Mouse (Mus musculus) T-helper 17 cell (primary cell): Measurements from ENCODE around the gene Alyref.

ENCODE experiments used
- in situ Hi-C, 2 experiments: fragments of 300-600 bp; cut with MboI, MseI; formaldehyde crosslinking; loops; 1 replicate in 1 of 2; 2 replicates in 1 of 2; pipeline ENCODE4 v1.15.1; 2025; ENCODE audit warnings: high pct_unique_total_duplicates in 2 of 2

Alyref gene

DNA sequence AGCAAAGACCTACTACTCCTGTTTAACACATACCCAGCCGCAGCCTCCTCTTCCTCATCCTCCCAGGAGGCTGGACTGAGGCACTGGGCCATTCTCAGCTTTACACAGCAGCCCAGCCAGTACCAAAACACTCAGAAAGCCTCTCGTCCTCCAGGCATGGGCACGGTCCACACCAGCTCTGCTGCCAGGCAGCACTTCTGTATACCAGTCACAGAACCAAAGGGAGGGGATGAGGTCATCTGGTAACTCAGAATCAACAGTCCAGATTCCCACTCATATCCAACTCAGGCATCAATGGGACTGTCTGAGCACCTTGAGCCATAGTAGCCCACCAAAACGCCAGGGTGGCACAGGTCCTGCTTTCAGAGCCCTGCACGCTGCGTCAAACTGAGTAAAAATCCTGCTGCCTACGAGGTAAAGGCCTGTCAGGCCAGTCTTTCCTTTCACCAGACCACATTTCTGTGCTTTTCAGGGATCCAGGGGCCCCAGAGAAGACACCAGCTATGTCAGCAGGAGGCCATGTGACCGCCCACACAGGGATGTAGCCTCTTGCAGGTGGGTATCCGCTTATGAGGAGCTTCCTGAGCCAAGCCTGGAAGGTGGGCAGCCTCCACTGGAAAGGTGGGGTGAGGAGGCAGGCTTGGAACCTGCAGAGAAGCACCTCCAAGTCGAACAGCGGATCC, 28.8 kb upstream of the Alyref start:
- in situ Hi-C loops, result loop anchor here in 1 of 2 experiments (5.0 kb wide), 1 partner anchor 85 kb away; the partner anchor contains the start of genes Cenpx and Lrrc45

DNA sequence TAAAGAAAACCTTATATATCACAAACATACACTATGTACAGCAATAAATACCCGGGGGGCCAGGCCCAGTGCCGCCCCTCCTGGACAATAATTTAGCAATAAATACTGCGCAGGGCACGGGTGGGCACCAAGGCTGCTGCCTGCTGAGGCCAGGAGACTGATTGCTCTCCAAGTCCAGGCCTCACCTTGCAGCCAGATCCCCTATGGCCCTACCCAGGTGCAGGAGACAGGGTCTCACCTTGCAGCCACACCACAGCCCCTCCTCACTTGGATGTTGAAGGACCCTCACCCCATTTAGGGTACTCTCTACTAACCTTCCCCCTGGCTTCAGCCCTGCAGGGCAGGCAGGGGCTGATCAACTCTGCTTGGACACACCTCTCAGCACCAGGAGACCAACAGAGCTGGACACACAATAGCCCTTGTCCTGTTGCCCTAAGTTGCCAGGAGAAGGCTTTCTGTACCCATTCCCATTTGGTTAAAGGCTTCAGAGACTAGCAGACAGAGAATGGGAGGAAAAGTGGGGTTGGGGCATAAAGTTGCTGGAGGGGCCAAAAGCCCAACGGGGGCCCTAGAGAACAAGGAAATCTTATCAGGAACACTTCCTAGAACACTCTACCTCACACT, 27.1 kb upstream of the Alyref start, which contains the start of gene Sirt7:
TSS of gene Sirt7 (minus strand) at position 89 of the 624 bp plus-strand sequence.
- in situ Hi-C loops, result loop anchor here in 1 of 2 experiments (5.0 kb wide), 1 partner anchor 87 kb away; the partner anchor contains the start of genes Cenpx and Lrrc45

DNA sequence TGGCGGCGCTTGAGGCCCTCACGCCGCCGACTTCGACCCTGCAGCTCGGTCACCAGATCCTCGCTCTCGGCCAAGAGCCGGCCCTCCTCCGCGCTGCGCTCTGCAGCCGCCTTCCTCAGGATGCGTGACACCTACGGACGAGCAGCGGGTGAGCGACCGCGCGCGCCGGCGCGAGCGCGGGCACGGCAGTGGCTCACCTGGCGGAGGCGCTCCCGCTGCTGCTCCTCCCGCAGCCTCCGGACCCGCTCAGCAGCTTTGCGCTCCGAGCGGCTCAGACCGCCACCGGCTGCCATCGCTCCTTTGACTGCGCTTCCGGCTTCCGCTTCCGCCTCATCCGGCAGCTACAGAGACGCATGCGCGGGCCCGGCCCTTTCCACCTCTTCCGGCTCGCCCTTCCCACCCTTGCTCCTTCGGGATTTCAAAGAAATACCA, 26.5 kb upstream of the Alyref start:
- in situ Hi-C loops, result loop anchor here in 1 of 2 experiments (5.0 kb wide), 1 partner anchor 88 kb away; the partner anchor contains the start of genes Cenpx and Lrrc45

DNA sequence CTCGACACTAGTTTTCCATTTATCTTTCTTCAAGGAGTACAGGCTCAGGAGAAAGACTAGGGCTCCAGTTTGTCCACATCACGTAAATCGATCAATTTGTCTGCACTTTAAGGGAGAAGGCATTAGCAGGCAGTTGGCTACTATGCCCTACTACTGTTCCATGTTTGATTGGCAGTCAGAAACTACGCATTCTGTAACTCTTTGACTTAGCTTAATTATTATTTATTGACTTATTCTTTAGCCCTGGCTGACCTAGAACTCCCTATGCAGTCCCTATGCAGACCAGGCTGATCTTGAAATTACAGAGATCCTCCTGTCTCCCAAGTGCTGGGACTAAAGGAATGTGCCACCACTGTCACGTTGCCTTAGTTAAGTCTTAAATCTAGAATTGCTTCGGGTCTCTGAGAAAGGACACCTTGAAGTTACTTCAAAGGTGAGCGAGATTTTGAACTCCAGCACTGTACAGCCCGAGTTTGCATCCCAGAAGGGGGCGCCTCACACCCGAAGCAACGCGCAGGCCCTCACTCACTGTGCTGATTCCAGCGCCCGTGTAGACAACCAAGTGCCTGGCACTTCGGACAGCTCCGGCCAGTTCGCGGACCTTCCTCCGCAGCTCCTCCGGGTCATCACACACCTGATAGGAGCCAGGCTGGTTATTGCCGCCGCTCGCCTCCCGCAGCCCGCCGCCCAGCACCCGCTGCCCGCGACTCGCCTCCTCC, 26.0 kb upstream of the Alyref start:
- in situ Hi-C loops, result no loop called here

DNA sequence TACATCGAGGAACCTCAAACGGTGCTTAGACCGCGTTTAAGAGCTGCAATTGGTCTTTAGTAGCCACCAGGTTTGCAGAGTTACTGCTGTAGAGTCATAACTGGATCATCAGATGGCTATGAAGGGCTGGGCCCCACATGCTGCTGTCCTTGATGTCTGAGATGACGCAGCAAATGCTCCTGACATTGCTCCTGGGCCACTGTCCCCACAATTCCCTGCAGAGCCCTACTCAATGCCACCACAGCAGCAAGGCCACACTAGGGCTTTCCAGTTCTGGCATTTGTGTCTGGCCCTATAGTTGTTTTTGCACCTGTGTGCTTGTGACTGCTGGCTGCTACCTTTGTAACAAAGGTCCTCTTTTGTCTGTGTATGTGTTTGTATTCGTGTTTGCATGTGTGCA, 24.6 kb upstream of the Alyref start:
- in situ Hi-C loops, result no loop called here

DNA sequence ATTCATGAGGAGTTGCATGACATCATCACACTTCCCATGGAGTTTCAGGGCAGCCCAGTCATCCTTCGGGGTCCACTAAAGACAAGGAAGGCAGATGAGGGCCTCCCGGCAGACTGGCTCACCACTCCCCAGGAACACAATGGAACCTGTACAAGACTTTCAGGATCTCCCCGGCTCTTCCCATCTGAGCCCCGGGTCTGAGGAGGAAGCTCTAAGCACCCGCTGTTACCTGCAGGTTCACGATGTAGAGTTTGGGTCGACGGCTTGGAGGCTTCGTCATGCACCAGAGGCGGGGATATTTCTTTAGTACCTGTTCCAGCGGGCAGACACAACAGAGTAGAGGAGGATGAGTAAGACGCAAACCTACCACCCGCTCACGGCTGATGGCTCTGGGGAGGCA, 22.0 kb upstream of the Alyref start:
- in situ Hi-C loops, result no loop called here

DNA sequence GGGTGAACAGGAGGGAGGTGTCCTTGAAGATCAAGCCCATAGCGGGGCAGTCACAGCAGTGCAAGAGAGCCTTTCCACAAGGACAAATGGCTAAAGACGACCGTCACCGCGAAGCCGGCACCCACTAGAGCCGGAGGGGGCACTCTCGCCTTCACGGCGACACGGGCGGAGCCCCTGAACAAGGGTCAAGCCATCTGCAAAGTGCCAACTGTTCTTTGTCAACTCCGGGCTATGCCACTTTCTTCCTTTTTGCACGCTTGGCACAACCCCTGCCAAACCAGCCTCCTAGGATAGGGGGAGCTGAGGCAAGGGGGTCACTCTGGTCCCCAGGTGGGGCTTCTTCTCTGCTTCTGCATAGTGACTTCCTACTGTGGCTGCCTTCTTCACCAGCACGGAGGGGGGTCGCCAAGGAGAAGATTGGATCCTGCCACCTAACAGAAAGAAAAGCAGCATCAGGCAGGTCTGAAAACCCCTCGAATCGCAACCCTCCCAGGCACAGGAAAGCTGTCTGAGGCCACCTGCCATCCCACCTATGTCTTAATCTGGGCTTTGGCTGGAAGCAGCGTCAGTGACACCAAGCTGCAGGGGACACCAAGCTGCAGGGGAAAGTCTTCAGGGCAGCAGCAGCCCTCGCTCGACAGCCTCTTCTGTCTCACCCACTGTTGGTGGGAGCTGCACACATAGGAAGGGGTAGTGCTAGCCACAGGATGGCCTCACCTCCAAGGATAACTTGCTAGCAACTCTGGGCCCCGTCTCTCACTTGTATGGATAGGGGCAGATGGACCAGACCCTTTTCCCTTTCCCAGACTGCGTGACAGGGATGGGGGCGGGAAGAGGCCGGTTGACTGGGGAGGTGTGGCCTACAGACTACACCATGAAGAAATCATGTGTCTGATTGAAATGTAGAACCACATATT, 20.7 kb upstream of the Alyref start:
- in situ Hi-C loops, result no loop called here

DNA sequence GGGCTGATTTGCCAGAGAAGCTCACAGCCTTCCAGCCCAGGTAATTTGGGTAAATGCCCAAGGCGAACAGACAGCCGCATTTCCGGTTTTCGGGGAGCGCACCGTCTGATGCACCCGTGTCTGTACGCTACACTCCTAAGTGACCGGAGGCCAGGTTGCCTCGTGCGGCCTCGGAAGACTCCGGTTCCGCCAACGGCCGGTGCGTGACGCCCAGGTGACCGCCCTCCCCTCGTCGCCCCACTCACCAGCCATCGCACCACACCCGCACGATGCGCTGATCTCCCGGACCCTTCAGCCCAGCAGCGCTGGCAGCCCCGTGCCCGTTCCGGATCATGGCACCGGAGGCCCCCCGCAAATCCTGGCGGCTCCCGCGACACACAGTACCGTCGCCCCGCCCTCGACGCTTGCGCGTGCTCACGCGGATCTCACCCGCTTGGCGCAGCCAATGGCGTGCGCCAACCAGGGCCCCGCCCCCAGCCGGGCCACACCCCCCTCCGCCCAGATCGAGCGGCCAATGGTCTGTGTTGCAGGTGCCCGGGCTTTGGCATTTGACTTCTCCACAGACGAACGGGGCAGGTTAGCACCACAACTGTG, 19.5 kb upstream of the Alyref start, which contains the start of gene Pcyt2:
TSS of gene Pcyt2 (minus strand) at position 418 of the 594 bp plus-strand sequence.
- in situ Hi-C loops, result no loop called here

DNA sequence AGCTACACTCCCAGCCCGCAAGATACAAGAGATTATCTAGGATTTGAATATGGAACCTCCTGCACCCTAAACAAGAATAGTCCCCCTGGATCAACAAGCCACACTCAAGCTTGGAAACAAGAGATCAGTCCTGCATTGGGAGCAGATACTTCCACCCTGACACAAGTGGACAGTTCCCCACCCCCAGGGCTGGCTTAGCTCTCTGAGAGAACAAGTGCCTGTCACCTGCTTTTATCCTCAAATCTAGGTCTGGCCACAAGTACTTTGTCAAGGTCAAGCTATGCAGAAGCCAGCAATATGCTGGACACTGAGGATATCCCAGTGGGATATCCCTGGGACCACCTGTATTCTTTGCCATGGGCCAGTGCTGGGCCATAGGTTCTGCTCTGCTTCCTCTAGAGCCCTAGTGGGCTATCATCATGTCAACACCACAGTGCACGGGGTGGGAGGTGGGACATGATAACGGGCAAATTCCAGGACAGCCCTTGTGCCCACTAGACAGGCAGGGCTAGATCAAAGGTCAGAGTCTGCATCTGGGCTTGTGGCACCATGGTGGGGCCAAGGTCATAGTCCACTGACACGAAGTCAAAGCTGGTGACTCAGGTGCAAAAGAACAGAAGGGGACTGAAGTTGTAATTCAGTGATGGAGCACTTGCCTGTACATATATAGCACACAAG, 18.6 kb upstream of the Alyref start:
- in situ Hi-C loops, result no loop called here

DNA sequence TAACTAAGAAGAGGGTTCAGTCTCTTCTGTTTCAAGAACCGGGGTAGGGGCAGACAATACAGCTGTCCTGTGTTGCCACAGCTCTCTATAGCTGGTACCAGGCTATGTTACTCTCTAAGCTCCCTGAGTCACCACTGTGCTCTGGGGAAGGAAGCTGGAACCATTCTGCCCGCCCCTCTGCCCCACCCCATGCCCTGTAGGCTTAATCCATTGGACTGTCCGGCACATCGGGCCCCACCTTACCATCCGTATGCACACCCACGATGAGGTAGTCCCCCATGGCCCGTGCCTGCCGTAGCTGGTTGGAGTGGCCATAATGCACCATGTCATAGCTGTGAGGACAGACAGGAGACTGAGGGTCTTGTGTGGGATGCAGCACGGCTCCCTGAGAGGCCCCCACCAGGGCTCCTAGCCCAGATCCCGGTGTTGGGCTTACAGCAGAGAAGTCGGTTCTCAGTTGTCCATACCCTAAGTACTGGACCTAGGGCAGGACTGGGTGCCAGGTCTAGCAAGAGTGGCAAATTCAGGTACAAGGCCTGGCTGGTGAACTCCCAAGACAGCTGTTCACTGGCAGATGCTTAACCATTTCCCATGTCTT, 17.5 kb upstream of the Alyref start:
- in situ Hi-C loops, result no loop called here

DNA sequence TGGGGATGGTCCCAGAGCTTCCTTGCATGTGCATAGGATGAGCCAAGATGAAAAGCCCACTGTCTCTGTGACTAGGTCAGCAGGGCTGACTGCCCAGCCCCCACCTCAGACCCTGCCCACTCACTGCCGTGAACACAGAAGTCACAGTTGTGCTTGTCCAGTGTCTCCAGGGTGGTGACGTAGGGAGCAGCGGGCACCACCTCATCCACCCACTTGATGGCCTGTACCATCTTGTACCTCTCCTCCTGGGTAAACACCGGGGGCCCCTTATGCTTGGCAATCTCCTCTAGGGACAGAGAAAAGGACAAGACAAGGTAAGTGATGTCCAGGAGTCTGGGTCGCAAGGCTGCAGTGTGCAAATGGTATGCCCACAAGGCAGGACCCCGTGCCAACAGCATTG, 17.0 kb upstream of the Alyref start:
- in situ Hi-C loops, result no loop called here

DNA sequence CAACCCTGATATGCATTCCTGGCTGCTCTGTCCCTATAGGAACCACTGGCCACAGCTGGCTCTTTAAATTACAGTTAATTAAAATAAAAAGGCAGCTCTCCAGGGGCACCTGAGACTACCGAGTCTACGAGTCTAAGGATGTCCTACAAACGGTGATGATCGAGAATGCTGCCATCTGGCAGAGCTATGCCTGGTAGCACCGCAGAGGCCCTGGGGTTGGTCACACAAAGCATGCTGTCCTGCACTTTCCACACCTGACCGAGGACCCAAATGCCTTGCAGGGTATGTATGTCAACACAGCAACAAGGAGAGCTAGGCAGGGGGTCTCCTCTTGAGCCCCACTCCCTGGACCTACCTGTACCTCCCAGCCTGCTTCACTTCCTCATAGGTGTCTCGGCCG, 15.8 kb upstream of the Alyref start:
- in situ Hi-C loops, result no loop called here

DNA sequence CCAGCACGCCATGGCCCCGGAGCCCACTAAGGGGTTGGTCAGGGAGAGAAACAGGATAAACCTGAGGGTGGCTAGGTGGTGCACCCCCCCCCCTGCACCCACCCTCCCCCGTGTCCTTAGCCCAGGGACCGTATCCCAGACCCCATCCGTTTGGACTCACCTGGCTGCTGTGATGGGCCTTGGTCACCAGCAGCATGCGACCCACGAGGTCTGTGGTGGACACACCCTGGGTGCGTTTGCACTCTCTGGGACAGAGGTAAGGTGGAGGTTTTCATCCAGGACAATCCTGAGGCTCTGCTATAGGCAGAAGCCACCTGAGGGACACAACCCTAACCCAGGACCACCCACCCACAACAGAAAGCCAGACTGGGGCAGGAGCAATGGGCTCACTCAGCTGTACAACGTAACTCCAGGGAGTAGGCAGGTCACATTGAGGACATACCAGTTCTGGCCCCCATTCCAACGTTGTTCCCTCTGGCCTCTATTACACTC, 15.4 kb upstream of the Alyref start:
- in situ Hi-C loops, result no loop called here

DNA sequence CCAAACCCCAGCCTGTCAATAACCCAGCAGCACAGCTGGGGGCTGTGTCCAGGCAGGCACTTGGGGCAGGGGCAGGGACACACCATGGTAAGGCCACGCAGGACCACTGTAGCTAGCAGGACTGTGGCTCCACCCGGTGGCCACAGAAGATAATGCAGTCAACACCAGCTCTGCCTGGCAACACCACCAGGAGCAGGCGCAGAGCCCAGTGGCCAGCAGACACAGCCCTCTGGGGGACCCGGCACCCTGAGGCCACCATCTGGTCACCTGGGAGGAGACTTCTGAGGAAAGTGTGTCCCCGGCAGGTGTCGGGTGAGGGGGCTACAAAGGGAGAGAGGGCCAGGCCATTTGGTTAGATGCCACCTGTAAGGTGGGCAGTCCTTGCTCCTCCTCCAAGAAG, 14.6 kb upstream of the Alyref start:
- in situ Hi-C loops, result no loop called here

DNA sequence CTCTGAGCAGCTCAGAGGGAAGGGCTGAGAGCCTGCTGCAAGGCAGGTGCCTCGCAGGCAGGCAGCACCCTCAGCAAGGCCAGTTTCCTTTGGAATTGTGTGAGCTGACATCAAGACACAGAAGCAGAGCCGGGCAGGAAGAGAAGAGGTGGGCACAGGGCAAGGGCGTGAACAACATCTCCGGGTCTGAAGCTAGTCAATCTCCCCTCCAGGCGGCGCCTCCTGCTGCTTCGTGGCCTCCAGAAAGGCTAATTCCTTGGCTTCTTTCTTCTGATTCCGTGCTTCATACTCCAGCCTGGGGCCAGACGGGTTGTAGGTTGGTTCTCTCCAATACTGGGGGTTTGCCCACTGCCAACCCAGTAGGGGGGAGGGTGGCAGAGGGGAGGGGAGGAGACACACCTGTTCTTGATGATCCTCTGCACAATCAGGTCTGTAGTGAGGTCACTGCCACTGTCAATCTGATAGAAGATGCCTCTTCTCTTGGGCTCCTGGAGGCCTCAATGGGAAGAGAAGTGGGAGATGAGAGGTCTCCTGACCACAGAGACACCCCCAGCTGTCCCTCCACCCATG, 12.4 kb upstream of the Alyref start:
- in situ Hi-C loops, result no loop called here

DNA sequence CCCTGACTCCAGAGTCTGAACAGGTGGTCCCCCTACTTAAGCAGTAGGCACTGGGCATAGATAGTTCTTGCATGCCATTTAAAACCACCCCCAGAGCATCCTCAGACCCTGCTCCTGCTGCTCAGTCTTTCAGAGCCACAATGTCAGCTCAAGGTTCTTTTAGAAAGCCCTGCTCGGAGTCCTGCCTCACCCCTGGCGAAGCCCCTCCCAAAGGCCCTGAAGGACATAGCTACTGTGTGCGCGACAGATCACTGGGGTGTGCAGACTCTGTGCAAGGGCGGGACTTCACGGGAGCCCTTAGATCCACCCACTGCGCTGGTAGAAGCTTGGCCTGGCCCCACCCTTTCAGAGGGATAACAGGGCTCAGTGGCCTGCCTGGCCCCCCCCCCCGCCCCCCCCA, 11.1 kb upstream of the Alyref start:
- in situ Hi-C loops, result no loop called here

DNA sequence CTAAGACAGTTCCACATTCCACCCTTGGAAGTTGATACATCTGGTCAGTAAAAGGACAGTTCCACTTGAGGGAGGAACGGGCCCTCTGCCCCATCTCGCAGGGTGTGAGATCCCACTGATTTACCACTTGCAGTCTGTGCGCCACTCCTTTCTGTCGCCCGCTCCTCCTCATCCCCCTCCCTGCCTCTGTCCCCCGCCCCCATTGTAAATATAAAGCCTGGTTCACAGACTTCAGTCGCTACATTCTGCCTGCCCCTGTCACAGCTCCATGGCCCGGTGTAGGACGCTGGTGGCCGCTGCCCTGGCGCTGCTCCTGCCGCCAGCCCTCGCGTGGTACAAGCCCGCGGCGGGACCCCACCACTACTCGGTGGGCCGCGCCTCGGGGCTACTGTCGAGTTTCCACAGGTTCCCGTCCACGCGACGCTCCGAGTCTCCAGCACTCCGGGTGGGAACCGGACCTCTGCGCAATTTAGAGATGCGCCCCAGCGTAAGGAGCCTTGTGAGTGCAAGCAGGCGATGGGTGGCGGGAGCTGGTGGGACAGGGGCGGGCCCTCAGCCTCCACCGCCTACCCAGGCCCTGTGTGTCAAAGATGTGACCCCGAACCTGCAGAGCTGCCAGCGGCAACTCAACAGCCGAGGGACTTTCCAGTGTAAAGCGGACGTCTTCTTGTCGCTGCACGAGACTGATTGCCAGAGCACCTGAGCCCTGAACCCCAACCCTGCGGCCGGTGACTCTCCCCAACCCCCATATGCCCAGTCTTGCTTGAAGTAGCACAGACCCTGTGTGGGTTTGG, 10.3 kb upstream of the Alyref start, which contains the start of gene Npb:
TSS of gene Npb (plus strand) at position 237 of the 794 bp plus-strand sequence.
- in situ Hi-C loops, result no loop called here

DNA sequence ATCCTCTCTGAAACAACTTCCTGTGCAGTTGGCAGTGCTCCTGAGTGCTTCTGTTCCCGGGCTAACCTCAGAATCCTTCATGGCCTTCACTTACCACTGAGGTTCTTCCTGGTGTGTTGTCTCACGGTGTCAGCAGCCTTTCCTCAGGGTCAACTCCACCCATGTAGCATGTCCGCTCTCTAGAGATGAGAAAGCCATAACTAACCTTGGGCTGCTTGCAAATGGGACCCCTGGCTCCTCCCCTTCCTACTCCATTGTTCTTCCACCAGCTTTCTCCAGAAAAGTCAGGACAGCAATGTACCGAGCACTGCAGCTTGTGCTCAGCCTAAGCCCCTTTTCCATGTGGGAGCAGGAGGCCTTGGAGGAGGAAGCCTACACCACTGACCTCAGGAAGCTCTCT, 8.6 kb upstream of the Alyref start:
- in situ Hi-C loops, result no loop called here
